Mouse (Mus musculus): Measurements from ENCODE around the gene Vsir.

DNA sequence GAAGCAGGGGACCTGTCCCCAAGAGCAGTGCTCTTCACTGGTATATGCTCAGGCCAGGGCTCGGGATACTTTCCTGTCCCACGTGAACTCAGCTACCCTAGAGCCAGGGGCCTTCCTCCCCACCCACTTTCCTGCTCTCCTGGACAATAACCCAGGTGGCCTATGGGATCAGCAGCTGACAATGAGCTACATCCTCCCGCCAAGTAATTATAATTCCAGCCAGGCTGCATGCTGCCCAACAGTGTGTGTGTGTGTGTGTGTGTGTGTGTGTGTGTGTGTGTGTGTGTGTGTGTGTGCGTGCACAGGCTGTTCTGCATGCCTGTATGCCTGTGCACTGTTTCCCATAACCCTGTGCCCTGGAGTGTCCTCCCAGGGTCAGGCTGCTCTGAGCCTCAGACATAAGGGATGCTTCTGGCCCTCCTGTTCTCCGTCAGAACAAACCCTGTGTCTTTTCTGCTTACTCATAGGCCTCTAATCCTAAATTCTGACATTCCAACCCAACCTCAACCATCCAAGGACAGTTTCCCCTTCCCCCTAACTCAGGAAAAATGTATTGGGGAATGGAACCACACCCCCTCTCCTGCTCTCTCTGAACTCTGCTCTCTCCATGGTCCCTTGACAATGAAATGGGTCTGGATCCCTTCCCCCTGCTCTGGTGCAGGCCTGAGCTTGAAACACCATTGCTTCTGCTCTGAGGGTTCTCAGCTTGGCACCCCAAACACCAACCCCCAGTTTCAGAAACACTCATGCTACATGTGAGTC, 6.8 kb downstream of the Vsir start:
- TF ChIP-seq CTCF (IDR thresholded peaks at IDR 0.05): no peak; the same call in 1 of the 2 replicates
- TF ChIP-seq POLR2A (IDR thresholded peaks at IDR 0.05; ENCODE audit: insufficient read depth, low read depth, low read length): peak; percentile 47; the same call in 1 of the 2 replicates
- TF ChIP-seq EP300 (IDR thresholded peaks at IDR 0.05; ENCODE audit: insufficient read depth, low read depth, low read length): peak; percentile 99
